ENCODE assay signal across 9 mouse cellular contexts in the genomic region with DNA sequence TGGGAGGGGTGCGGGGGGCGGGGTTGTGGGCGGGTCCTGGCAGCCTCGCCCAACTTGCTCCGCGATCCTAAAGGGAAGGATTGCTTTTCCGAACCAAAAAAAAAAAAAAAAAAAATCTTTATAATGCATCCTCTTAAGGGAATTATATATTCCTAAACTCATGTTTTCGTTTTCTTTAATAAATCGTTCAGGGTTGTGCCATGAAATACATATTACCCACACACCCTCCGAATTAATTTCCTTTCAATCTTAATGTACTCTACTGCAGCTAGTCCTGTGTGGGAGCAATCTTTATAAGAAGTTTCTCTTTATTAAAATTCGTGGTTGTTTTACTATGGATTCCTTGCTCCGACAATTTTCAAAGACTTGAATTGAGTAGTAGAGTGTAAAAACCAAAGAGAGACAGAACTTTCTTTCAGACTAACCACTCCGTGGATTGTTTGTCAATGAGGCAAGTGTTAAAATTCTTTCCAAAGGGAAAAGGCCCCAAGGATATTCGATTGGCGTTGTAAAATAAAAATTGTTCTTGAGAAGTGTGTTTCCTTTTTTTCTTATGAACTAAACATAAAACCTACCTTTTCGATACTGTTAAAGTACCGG.
A peak's percentile ranks its signal among the peaks of the same experiment; 100 is the strongest.
DNase-seq lines count a peak whose midpoint lies in the region; ATAC-seq and TF ChIP-seq lines count a peak whose summit lies in the region.
"Had no signal": no experiment of that assay in that cellular context is flagged by ENCODE, and none has a peak within 500 bp of the region (broad histone marks: within the 10 kb centered on the region; RNA-seq: fewer than 3 reads in every experiment).

No protein-coding gene starts in this region.

- no peaks in the 10 kb centered on the region for H3K36me3 ChIP-seq in midbrain, embryonic 11.5 days (ENCODE audit: control insufficient read depth, insufficient read depth, low read length)
- H3K36me3 ChIP-seq in midbrain, postnatal 0 days (ENCODE audit: insufficient read depth, low read length), result no peaks in the 10 kb centered on the region
- no peaks in the 10 kb centered on the region for H3K36me3 ChIP-seq in intestine, embryonic 15.5 days
- no peaks in the 10 kb centered on the region for H3K36me3 ChIP-seq in neural tube, embryonic 15.5 days
- H3K36me3 ChIP-seq: hindbrain, embryonic 12.5 days had no signal

- ATAC-seq in midbrain, embryonic 11.5 days (ENCODE audit: low FRiP score), result peak; percentile 17
- ATAC-seq in midbrain, postnatal 0 days (ENCODE audit: low FRiP score), result no peak
- ATAC-seq in intestine, embryonic 15.5 days, result peak; percentile 16
- ATAC-seq in neural tube, embryonic 15.5 days (ENCODE audit: low FRiP score), result no peak
- no peak for ATAC-seq in CD4-positive, CD25-positive, alpha-beta regulatory T cell, adult 4 months

- H3K27ac ChIP-seq in midbrain, embryonic 11.5 days (ENCODE audit: low read depth, low read length), result no peak overlapping the region
- no peak overlapping the region for H3K27ac ChIP-seq in midbrain, postnatal 0 days (ENCODE audit: low read depth, low read length)
- H3K27ac ChIP-seq in intestine, embryonic 15.5 days, result no peak overlapping the region
- H3K27ac ChIP-seq in neural tube, embryonic 15.5 days (replicated peaks), result no peak overlapping the region
- H3K27ac ChIP-seq: hindbrain, embryonic 12.5 days had no signal

- H3K9ac ChIP-seq in midbrain, embryonic 11.5 days (ENCODE audit: low read length), result no peak overlapping the region
- no peak overlapping the region for H3K9ac ChIP-seq in midbrain, postnatal 0 days (replicated peaks; ENCODE audit: low read length, poor library complexity, severe bottlenecking)
- H3K9ac ChIP-seq in intestine, embryonic 15.5 days, result no peak overlapping the region
- no peak overlapping the region for H3K9ac ChIP-seq in neural tube, embryonic 15.5 days (replicated peaks)
- H3K9ac ChIP-seq: hindbrain, embryonic 12.5 days had no signal

- no peak for TF ChIP-seq CTCF in midbrain, postnatal 0 days (IDR thresholded peaks at IDR 0.05)

- H3K27me3 ChIP-seq in midbrain, embryonic 11.5 days (ENCODE audit: control insufficient read depth, insufficient read depth, low read length), result peaks cover 73% of the 10 kb centered on the region
- H3K27me3 ChIP-seq in midbrain, postnatal 0 days (ENCODE audit: insufficient read depth, low read length), result peaks cover 76% of the 10 kb centered on the region
- peaks cover 38% of the 10 kb centered on the region for H3K27me3 ChIP-seq in intestine, embryonic 15.5 days (replicated peaks)
- peaks cover 48% of the 10 kb centered on the region for H3K27me3 ChIP-seq in neural tube, embryonic 15.5 days (replicated peaks)

- peak; percentile 15 for DNase-seq in heart, adult 11 months
- no peak for DNase-seq in heart, postnatal 36 days
- DNase-seq in midbrain, embryonic 11.5 days (ENCODE audit: low spot score, missing footprints), result peak; percentile 92
- no peak for DNase-seq in midbrain, postnatal 0 days (ENCODE audit: low spot score)
- no peak for DNase-seq in ovary, postnatal 14 days (ENCODE audit: low spot score)

- WGBS in midbrain, embryonic 11.5 days, result 2% methylated on average over 17 of the region's 17 CpGs
- 4% methylated on average over 17 of the region's 17 CpGs for WGBS in midbrain, postnatal 0 days
- 2% methylated on average over 17 of the region's 17 CpGs for WGBS in intestine, embryonic 15.5 days
- WGBS in neural tube, embryonic 15.5 days, result 2% methylated on average over 17 of the region's 17 CpGs

- H3K4me3 ChIP-seq in midbrain, embryonic 11.5 days (ENCODE audit: low read depth, low read length), result no peak overlapping the region
- no peak overlapping the region for H3K4me3 ChIP-seq in midbrain, postnatal 0 days (ENCODE audit: low read depth, low read length)
- no peak overlapping the region for H3K4me3 ChIP-seq in intestine, embryonic 15.5 days (replicated peaks)
- H3K4me3 ChIP-seq in neural tube, embryonic 15.5 days (replicated peaks), result no peak overlapping the region
- H3K4me3 ChIP-seq: hindbrain, embryonic 12.5 days had no signal

- H3K9me3 ChIP-seq in midbrain, embryonic 11.5 days (ENCODE audit: control insufficient read depth, low read length), result no peaks in the 10 kb centered on the region
- H3K9me3 ChIP-seq in midbrain, postnatal 0 days (ENCODE audit: low read length), result no peaks in the 10 kb centered on the region
- no peaks in the 10 kb centered on the region for H3K9me3 ChIP-seq in intestine, embryonic 15.5 days
- H3K9me3 ChIP-seq in neural tube, embryonic 15.5 days (replicated peaks), result no peaks in the 10 kb centered on the region
- H3K9me3 ChIP-seq: hindbrain, embryonic 12.5 days had no signal

- intact Hi-C loops in heart, postnatal 36 days (cut with DNase I), result loop anchor here (5.0 to 10.0 kb wide), 6 partner anchors 833 to 1546 kb away; a partner anchor contains a TSS

- no peak overlapping the region for H3K4me2 ChIP-seq in midbrain, embryonic 11.5 days
- no peak overlapping the region for H3K4me2 ChIP-seq in midbrain, postnatal 0 days (ENCODE audit: low read depth, low read length, poor library complexity, severe bottlenecking)
- H3K4me2 ChIP-seq in intestine, embryonic 15.5 days (replicated peaks), result peak overlapping the region; percentile 61
- peak overlapping the region; percentile 40; the same call in 1 of the 2 replicates for H3K4me2 ChIP-seq in neural tube, embryonic 15.5 days

- peaks cover 5% of the 10 kb centered on the region; the same call in 1 of the 2 replicates for H3K4me1 ChIP-seq in midbrain, embryonic 11.5 days (ENCODE audit: control insufficient read depth, insufficient read depth, low read length)
- H3K4me1 ChIP-seq in midbrain, postnatal 0 days (ENCODE audit: insufficient read depth, low read length), result no peaks in the 10 kb centered on the region
- peaks cover 10% of the 10 kb centered on the region for H3K4me1 ChIP-seq in intestine, embryonic 15.5 days (replicated peaks)
- peaks cover 7% of the 10 kb centered on the region for H3K4me1 ChIP-seq in neural tube, embryonic 15.5 days

Comparison
In these comparisons a context has a peak if more than half of its experiments do, and no peak if none do; other contexts are left out.
1. DNase-seq: peak in heart, adult 11 months (single experiment) and midbrain, embryonic 11.5 days (single experiment); none in heart, postnatal 36 days (0 of 2), midbrain, postnatal 0 days (single experiment) and ovary, postnatal 14 days (single experiment).
2. ATAC-seq: peak in midbrain, embryonic 11.5 days (single experiment) and intestine, embryonic 15.5 days (single experiment); none in midbrain, postnatal 0 days (single experiment), neural tube, embryonic 15.5 days (single experiment) and CD4-positive, CD25-positive, alpha-beta regulatory T cell, adult 4 months (single experiment).
3. H3K4me2 ChIP-seq: peak in intestine, embryonic 15.5 days (single experiment) and neural tube, embryonic 15.5 days (single experiment); none in midbrain, embryonic 11.5 days (single experiment) and midbrain, postnatal 0 days (single experiment).